Mouse (Mus musculus): ENCODE measurements around the gene Olfr1458. TPM values are rescaled to one million over a fixed set of nuclear protein-coding genes. Genes with fewer than 3 reads are reported as not detected.

The Olfr1458 gene
- polyA plus RNA-seq (2016; fragmentation: Nextera tagmentation; extraction: Ambion mirVana), result not detected in 2 replicates

- WGBS, result 81% methylated on average over 3 of the region's 3 CpGs
- H3K9me3 ChIP-seq, result peaks cover 45% of the 10 kb centered on the region
- no peak for DNase-seq (ENCODE audit: extremely low spot score, low spot score)
- H3K36me3 ChIP-seq (replicated peaks), result no peaks in the 10 kb centered on the region
- H3K27me3 ChIP-seq (ENCODE audit: poor library complexity, severe bottlenecking), result no peaks in the 10 kb centered on the region
- no peak within 1 kb of the TSS for H3K4me3 ChIP-seq
- no peak within 1 kb of the TSS for H3K27ac ChIP-seq
- no peaks in the 10 kb centered on the region for H3K4me1 ChIP-seq
These were observed at the start of gene Olfr1458 for GRCm38 (mm10) chr19:13106675-13107074. TSS of gene Olfr1458 (minus strand) at chr19:13106775.

DNA sequence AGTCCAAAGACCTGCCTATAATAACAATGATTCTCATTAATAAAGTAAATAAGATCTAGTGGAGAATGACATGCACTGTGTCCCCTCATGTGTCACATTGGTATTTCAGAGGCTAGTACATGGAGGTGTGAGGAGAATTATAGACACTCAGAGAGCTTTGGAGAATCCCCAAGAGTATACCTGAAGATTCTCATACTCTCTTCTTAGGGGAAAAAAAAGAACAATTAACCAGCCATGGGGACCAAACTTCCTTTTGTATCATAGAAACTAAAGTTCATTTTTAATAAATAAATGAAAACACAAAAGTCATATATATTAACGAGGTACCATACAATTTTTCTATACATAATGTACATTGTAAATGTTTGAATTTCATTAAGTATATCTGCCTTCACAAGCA, 42.9 kb upstream of the Olfr1458 start, which contains the start of gene Olfr1459:
Gene Olfr1459, minus strand, starts transcription at position 101 of the 400 bp plus-strand sequence.
- no peaks in the 10 kb centered on the region for H3K36me3 ChIP-seq (replicated peaks)
- H3K27me3 ChIP-seq (ENCODE audit: poor library complexity, severe bottlenecking), result no peaks in the 10 kb centered on the region
- H3K4me1 ChIP-seq, result no peaks in the 10 kb centered on the region
- WGBS, result 79% methylated on average over 1 of the region's 1 CpGs
- no peak within 1 kb of the TSS for H3K27ac ChIP-seq
- H3K9me3 ChIP-seq, result peaks cover 38% of the 10 kb centered on the region
- no peak within 1 kb of the TSS for H3K4me3 ChIP-seq
- DNase-seq (ENCODE audit: extremely low spot score, low spot score), result no peak

GRCm38 (mm10) chr19:13097791-13098190, 8.8 kb downstream of the Olfr1458 start, which contains the start of gene Olfr1457:
TSS of gene Olfr1457 (minus strand) at chr19:13097891.
- Histone ChIP-seq H3K27me3 (ENCODE audit: poor library complexity, severe bottlenecking) (no peaks in the 10 kb centered on the region), H3K4me3 (no peak within 1 kb of the TSS), H3K9me3 (peaks cover 22% of the 10 kb centered on the region), H3K36me3 (replicated peaks) (no peaks in the 10 kb centered on the region), H3K4me1 (no peaks in the 10 kb centered on the region), H3K27ac (no peak within 1 kb of the TSS)
- no peak for DNase-seq (ENCODE audit: extremely low spot score, low spot score)
- WGBS, result 69% methylated on average over 2 of the region's 2 CpGs

DNA sequence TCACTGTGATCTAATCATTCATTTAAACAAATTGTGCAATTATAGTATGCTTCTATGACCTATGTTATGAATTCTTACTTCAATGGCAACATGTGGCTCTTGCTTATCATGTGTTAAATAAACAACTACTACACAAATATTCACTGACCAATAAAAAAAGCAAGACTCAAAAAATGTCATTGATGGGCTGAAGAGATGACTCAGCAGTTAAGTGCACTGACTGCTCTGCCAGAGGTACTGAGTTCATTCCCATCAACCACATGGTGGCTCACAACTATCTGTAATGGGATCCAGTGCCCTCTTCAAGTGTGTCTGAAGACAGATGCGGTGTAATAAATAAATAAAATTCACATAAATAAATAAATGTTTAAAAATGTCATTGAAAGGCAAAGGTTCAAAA, 12.7 kb downstream of the Olfr1458 start:
- no peaks in the 10 kb centered on the region for H3K4me1 ChIP-seq
- H3K9me3 ChIP-seq, result peaks cover 36% of the 10 kb centered on the region
- DNase-seq (ENCODE audit: extremely low spot score, low spot score), result no peak
- WGBS, result 93% methylated on average over 1 of the region's 1 CpGs
- H3K27me3 ChIP-seq (ENCODE audit: poor library complexity, severe bottlenecking), result no peaks in the 10 kb centered on the region
- no peak overlapping the region for H3K4me3 ChIP-seq
- H3K36me3 ChIP-seq (replicated peaks), result no peaks in the 10 kb centered on the region
- no peak overlapping the region for H3K27ac ChIP-seq

GRCm38 (mm10) chr19:13060310-13060709, 46.3 kb downstream of the Olfr1458 start, which contains the start of gene Olfr1454:
TSS of gene Olfr1454 (plus strand) at chr19:13060610.
- Histone ChIP-seq H3K27me3 (ENCODE audit: poor library complexity, severe bottlenecking) (no peaks in the 10 kb centered on the region), H3K4me1 (no peaks in the 10 kb centered on the region), H3K36me3 (replicated peaks) (no peaks in the 10 kb centered on the region), H3K9me3 (peaks cover 52% of the 10 kb centered on the region), H3K27ac (no peak within 1 kb of the TSS), H3K4me3 (no peak within 1 kb of the TSS)
- no peak for DNase-seq (ENCODE audit: extremely low spot score, low spot score)
- WGBS, result 82% methylated on average over 2 of the region's 2 CpGs

Other genes starting within 250 kb of the Olfr1458 start
- not detected in 2 replicates for gene Olfr1444, start 249.5 kb downstream of the Olfr1458 start, polyA plus RNA-seq (2016; fragmentation: Nextera tagmentation; extraction: Ambion mirVana)
- not detected in 2 replicates for gene Olfr1445, start 222.9 kb downstream of the Olfr1458 start, polyA plus RNA-seq (2016; fragmentation: Nextera tagmentation; extraction: Ambion mirVana)
- not detected in 2 replicates for gene Olfr1446, start 213.3 kb downstream of the Olfr1458 start, polyA plus RNA-seq (2016; fragmentation: Nextera tagmentation; extraction: Ambion mirVana)
- not detected in 2 replicates for gene Olfr1447, start 203.0 kb downstream of the Olfr1458 start, polyA plus RNA-seq (2016; fragmentation: Nextera tagmentation; extraction: Ambion mirVana)
- gene Olfr1448, start 182.4 kb downstream of the Olfr1458 start, polyA plus RNA-seq (2016; fragmentation: Nextera tagmentation; extraction: Ambion mirVana), result not detected in 2 replicates
- gene Olfr1449, start 175.9 kb downstream of the Olfr1458 start, polyA plus RNA-seq (2016; fragmentation: Nextera tagmentation; extraction: Ambion mirVana), result not detected in 2 replicates
- gene Olfr1450, start 156.5 kb downstream of the Olfr1458 start, polyA plus RNA-seq (2016; fragmentation: Nextera tagmentation; extraction: Ambion mirVana), result not detected in 2 replicates
- gene Olfr1451, start 111.8 kb downstream of the Olfr1458 start, polyA plus RNA-seq (2016; fragmentation: Nextera tagmentation; extraction: Ambion mirVana), result not detected in 2 replicates
- not detected in 2 replicates for gene Olfr1453, start 78.4 kb downstream of the Olfr1458 start, polyA plus RNA-seq (2016; fragmentation: Nextera tagmentation; extraction: Ambion mirVana)
- not detected in 2 replicates for gene Olfr1454, start 46.2 kb downstream of the Olfr1458 start, polyA plus RNA-seq (2016; fragmentation: Nextera tagmentation; extraction: Ambion mirVana)
- not detected in 2 replicates for gene Olfr1457, start 8.9 kb downstream of the Olfr1458 start, polyA plus RNA-seq (2016; fragmentation: Nextera tagmentation; extraction: Ambion mirVana)
- not detected in 2 replicates for gene Olfr1459, start 42.8 kb upstream of the Olfr1458 start, polyA plus RNA-seq (2016; fragmentation: Nextera tagmentation; extraction: Ambion mirVana)
- not detected in 2 replicates for gene Olfr1461, start 56.2 kb upstream of the Olfr1458 start, polyA plus RNA-seq (2016; fragmentation: Nextera tagmentation; extraction: Ambion mirVana)
- not detected in 2 replicates for gene Olfr1462, start 79.0 kb upstream of the Olfr1458 start, polyA plus RNA-seq (2016; fragmentation: Nextera tagmentation; extraction: Ambion mirVana)
- gene Olfr1463, start 124.6 kb upstream of the Olfr1458 start, polyA plus RNA-seq (2016; fragmentation: Nextera tagmentation; extraction: Ambion mirVana), result not detected in 2 replicates
- gene Olfr1465, start 208.8 kb upstream of the Olfr1458 start, polyA plus RNA-seq (2016; fragmentation: Nextera tagmentation; extraction: Ambion mirVana), result not detected in 2 replicates
- not detected in 2 replicates for gene Olfr1466, start 232.1 kb upstream of the Olfr1458 start, polyA plus RNA-seq (2016; fragmentation: Nextera tagmentation; extraction: Ambion mirVana)

All from forebrain, embryonic 10.5 days (tissue).